Mouse (Mus musculus) forebrain, embryonic 16.5 days (tissue): Measurements from ENCODE around the gene Herc4. TPM values are rescaled to one million over a fixed set of nuclear protein-coding genes. Genes with fewer than 3 reads are reported as not detected.

Source experiments
- ATAC-seq: fragments of 200-750 bp; cut with Nextera tagmentation; 2 replicates; pipeline ENCODE4 v1.8.0; 2017; ENCODE audit warnings: mild to moderate bottlenecking, moderate library complexity
- H3K27ac ChIP-seq: fragments of 300-500 bp; sonication (generic); 2 replicates; pipeline ENCODE4 v1.5.1; 2014; ENCODE audit warnings: low read length, control low read depth
- H3K27me3 ChIP-seq: fragments of 300-500 bp; sonication (generic); replicated peaks from 2 replicates; pipeline ENCODE4 v1.6.1; 2014; ENCODE audit warnings: low read length; ENCODE audit not compliant: control insufficient read depth, insufficient read depth
- H3K36me3 ChIP-seq: fragments of 300-500 bp; sonication (generic); 2 replicates; pipeline ENCODE4 v1.6.1; 2014; ENCODE audit not compliant: control insufficient read depth, insufficient read depth
- H3K4me1 ChIP-seq: fragments of 300-500 bp; sonication (generic); replicated peaks from 2 replicates; pipeline ENCODE4 v1.6.1; 2014; ENCODE audit warnings: low read length; ENCODE audit not compliant: control insufficient read depth, insufficient read depth
- H3K4me2 ChIP-seq: fragments of 300-500 bp; sonication (generic); 2 replicates; pipeline ENCODE4 v1.6.1; 2014; ENCODE audit warnings: mild to moderate bottlenecking, low read length, control low read depth
- H3K4me3 ChIP-seq: fragments of 300-500 bp; sonication (generic); replicated peaks from 2 replicates; pipeline ENCODE4 v1.5.1; 2014; ENCODE audit warnings: mild to moderate bottlenecking, low read length, control low read depth
- H3K9ac ChIP-seq: fragments of 300-500 bp; sonication (generic); replicated peaks from 2 replicates; pipeline ENCODE4 v1.6.1; 2014; ENCODE audit warnings: low read depth, low read length, control low read depth
- H3K9me3 ChIP-seq: fragments of 300-500 bp; sonication (generic); 2 replicates; pipeline ENCODE4 v1.6.1; 2016; ENCODE audit warnings: low read length; ENCODE audit not compliant: control insufficient read depth
- WGBS: fragments of 180-500 bp; shearing (Covaris S2); extraction: QIAGEN DNeasy Blood & Tissue Kit; methylation state at CpG from one replicate; pipeline ENCODE4 v1.1.7; 2014; 5-methylcytosine and 5-hydroxymethylcytosine counted together
- polyA plus RNA-seq: library from polyadenylated mRNA; unstranded; fragments of >200 nt; fragmentation: Nextera tagmentation; extraction: Ambion mirVana; gene quantifications from 2 replicates; pipeline ENCODE4 v1.2.1, GENCODE M21; 2015

Gene Herc4
- polyA plus RNA-seq, 1 experiment from 2014 or later: 33.1 TPM

DNA sequence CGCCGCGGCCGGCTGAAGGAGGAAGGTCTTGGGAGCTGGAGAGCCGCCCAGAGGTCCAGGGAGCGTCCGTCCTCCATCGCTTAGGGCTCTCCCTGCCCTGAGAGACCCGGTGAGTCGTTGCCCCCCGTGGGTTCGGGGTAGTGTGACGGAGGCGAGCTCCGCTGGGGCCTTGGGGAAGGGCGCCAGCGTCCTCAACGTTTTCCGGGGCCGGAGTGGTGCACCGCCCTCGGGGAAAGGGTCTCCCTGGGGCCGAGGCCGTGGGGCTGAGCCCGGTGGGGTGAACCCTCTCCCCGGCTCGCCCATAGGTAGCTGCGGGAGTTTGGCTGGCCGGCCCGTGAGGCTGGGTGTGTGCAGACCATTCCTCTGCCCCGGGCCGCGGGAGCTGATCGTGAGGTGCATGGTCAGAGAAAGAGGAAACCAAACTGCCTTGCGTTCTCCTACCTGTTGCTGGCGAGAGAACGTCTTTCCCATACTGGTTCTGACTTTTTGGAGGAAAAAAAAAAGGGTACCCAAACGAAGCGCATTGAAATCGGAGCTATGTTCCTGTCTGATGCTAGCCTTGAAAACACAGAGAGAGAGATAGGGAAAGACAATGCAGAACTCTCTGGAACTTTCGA, 553 bp downstream of the Herc4 start:
- Histone ChIP-seq H3K9ac (peak overlapping the region; percentile 95), H3K4me3 (peak overlapping the region; percentile 91), H3K9me3 (no peaks in the 10 kb centered on the region), H3K4me2 (peak overlapping the region; percentile 62), H3K4me1 (peaks cover 15% of the 10 kb centered on the region), H3K36me3 (no peaks in the 10 kb centered on the region), H3K27ac (peak overlapping the region; percentile 97), H3K27me3 (no peaks in the 10 kb centered on the region)
- under 1% methylated on average over 37 of the region's 41 CpGs for WGBS
- ATAC-seq: peak; percentile 68

DNA sequence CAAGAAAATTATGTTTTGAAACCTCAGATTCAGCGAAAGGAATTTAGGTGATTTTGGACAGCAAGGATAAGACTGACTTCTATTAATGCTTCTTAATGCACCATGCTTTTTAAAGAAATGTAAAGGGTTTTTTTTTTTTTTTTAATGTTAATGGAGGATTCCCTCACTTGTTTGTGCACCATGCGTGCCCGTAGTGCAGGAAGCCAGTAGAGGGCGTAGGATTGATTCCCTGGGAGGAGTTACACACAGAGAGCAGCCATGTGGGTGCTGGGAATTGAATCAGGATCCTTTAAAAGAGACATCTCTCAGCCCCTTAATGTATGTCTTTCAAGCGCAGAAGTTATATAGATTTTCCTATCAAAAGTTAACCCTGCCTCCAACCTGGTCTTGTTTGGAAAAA, 1.1 kb downstream of the Herc4 start:
- Histone ChIP-seq H3K4me2 (peak overlapping the region; percentile 62), H3K27me3 (no peaks in the 10 kb centered on the region), H3K9ac (peak overlapping the region; percentile 95), H3K36me3 (no peaks in the 10 kb centered on the region), H3K9me3 (no peaks in the 10 kb centered on the region), H3K4me3 (peak overlapping the region; percentile 91), H3K4me1 (peaks cover 15% of the 10 kb centered on the region), H3K27ac (no peak overlapping the region)
- WGBS: 18% methylated on average over 5 of the region's 5 CpGs
- ATAC-seq: no peak

DNA sequence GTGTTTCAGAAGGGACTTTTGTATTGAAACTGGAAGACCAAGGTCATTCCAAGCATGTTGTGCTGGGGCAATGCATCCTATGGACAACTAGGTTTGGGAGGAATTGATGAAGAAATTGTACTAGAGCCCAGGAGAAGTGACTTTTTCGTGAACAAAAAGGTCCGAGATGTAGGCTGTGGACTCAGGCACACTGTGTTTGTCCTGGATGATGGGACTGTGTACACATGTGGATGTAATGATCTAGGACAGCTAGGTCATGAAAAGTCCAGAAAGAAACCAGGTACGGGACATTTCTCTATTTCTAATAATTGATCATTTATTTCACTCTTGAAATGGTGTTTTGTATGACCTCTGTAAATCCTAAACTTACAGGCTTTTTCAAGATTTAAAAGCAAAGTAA, 2.2 kb downstream of the Herc4 start:
- peaks cover 15% of the 10 kb centered on the region for H3K4me1 ChIP-seq

DNA sequence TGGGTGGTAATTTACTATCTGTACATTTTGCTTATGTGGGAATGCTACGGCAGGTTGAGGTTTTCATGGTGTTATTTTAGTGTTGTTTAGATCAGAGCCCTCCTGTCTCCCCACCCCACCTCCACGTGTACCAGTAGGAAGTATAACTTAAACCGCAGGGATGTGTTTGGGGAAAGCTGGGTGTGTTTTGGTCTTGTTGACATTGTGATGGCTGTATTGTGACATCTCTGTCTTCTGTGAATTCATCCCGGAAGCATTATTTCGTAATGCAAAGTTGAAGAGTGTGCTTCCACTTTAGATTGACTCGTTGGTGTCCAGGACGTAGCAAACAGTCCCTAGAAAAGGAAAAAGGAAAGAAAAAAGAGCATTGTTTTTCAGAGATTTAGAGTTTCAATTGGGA, 3.8 kb downstream of the Herc4 start:
- ATAC-seq: no peak
- Histone ChIP-seq H3K27ac (no peak overlapping the region), H3K4me2 (no peak overlapping the region), H3K4me1 (peaks cover 14% of the 10 kb centered on the region), H3K4me3 (no peak overlapping the region), H3K27me3 (no peaks in the 10 kb centered on the region), H3K9me3 (no peaks in the 10 kb centered on the region), H3K36me3 (no peaks in the 10 kb centered on the region), H3K9ac (no peak overlapping the region)
- WGBS: 78% methylated on average over 7 of the region's 7 CpGs

More for the DNA sequence above, 2.2 kb downstream of the Herc4 start:
- 93% methylated on average over 3 of the region's 3 CpGs for WGBS
- Histone ChIP-seq H3K27ac (no peak overlapping the region), H3K4me3 (no peak overlapping the region), H3K27me3 (no peaks in the 10 kb centered on the region), H3K9me3 (no peaks in the 10 kb centered on the region), H3K36me3 (no peaks in the 10 kb centered on the region), H3K9ac (no peak overlapping the region), H3K4me2 (no peak overlapping the region)
- no peak for ATAC-seq

GRCm38 (mm10) chr10:63248421-63248820, 4.8 kb downstream of the Herc4 start:
- H3K4me2 ChIP-seq: no peak overlapping the region
- no peak overlapping the region for H3K4me3 ChIP-seq
- WGBS: 91% methylated on average over 6 of the region's 6 CpGs
- H3K27ac ChIP-seq: no peak overlapping the region
- H3K27me3 ChIP-seq: no peaks in the 10 kb centered on the region
- no peak for ATAC-seq
- no peak overlapping the region for H3K9ac ChIP-seq
- H3K4me1 ChIP-seq: peaks cover 7% of the 10 kb centered on the region
- H3K36me3 ChIP-seq: no peaks in the 10 kb centered on the region
- no peaks in the 10 kb centered on the region for H3K9me3 ChIP-seq

- no peak for ATAC-seq
- WGBS: 68% methylated on average over 3 of the region's 3 CpGs
- Histone ChIP-seq H3K4me1 (no peaks in the 10 kb centered on the region), H3K4me2 (no peak overlapping the region), H3K27me3 (no peaks in the 10 kb centered on the region), H3K4me3 (no peak overlapping the region), H3K36me3 (no peaks in the 10 kb centered on the region), H3K9ac (no peak overlapping the region), H3K27ac (no peak overlapping the region), H3K9me3 (no peaks in the 10 kb centered on the region)
Measured at GRCm38 (mm10) chr10:63258696-63259095, 15.1 kb downstream of the Herc4 start.

DNA sequence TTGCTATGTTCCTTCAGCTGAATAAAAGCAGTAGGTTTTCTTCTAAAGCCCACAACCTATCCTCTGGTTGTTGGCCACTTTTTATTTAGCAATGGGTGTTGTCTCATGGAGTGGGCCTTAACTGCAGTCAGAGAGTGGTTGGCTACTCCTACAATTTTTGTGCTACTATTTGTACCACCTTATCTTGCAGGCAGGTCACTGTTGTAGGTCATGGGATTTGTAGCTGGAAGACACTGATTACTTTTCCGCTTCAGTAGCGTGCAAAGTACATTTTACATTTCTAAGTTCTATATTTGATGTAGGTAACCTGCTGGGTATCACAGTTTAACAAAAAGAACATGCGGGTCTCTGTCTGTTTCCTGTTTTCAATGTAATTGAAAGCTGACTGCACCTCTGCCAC, 15.7 kb downstream of the Herc4 start:
- Histone ChIP-seq H3K36me3 (no peaks in the 10 kb centered on the region), H3K27ac (no peak overlapping the region), H3K9me3 (no peaks in the 10 kb centered on the region), H3K9ac (no peak overlapping the region), H3K4me3 (no peak overlapping the region), H3K27me3 (no peaks in the 10 kb centered on the region), H3K4me1 (no peaks in the 10 kb centered on the region), H3K4me2 (no peak overlapping the region)
- WGBS: 89% methylated on average over 3 of the region's 3 CpGs
- ATAC-seq: no peak

- Histone ChIP-seq H3K9me3 (no peaks in the 10 kb centered on the region), H3K4me3 (no peak overlapping the region), H3K27me3 (no peaks in the 10 kb centered on the region), H3K9ac (no peak overlapping the region), H3K4me1 (no peaks in the 10 kb centered on the region), H3K4me2 (no peak overlapping the region), H3K36me3 (peaks cover 16% of the 10 kb centered on the region), H3K27ac (no peak overlapping the region)
- no peak for ATAC-seq
- 93% methylated on average over 2 of the region's 2 CpGs for WGBS
Measured at GRCm38 (mm10) chr10:63267941-63268340, 24.3 kb downstream of the Herc4 start.

GRCm38 (mm10) chr10:63272401-63272800, 28.8 kb downstream of the Herc4 start:
- Histone ChIP-seq H3K36me3 (peaks cover 12% of the 10 kb centered on the region), H3K4me3 (no peak overlapping the region), H3K9me3 (no peaks in the 10 kb centered on the region), H3K27ac (no peak overlapping the region), H3K4me1 (no peaks in the 10 kb centered on the region), H3K27me3 (no peaks in the 10 kb centered on the region), H3K4me2 (no peak overlapping the region), H3K9ac (no peak overlapping the region)
- no peak for ATAC-seq

- WGBS: 94% methylated on average over 5 of the region's 5 CpGs
- peaks cover 15% of the 10 kb centered on the region for H3K36me3 ChIP-seq
- H3K4me2 ChIP-seq: no peak overlapping the region
- H3K27me3 ChIP-seq: no peaks in the 10 kb centered on the region
- no peaks in the 10 kb centered on the region for H3K9me3 ChIP-seq
- H3K4me1 ChIP-seq: no peaks in the 10 kb centered on the region
- H3K4me3 ChIP-seq: no peak overlapping the region
- no peak overlapping the region for H3K27ac ChIP-seq
- no peak overlapping the region for H3K9ac ChIP-seq
- ATAC-seq: no peak
Measured at GRCm38 (mm10) chr10:63272868-63273267, 29.3 kb downstream of the Herc4 start.
